Mouse (Mus musculus): ENCODE data around the gene Mmp1b. TPM values are rescaled to one million over a fixed set of nuclear protein-coding genes. Genes with fewer than 3 reads are reported as not detected.

The Mmp1b gene
- polyA plus RNA-seq (2012; ENCODE audit: low replicate concordance), result not detected in 2 replicates

DNA sequence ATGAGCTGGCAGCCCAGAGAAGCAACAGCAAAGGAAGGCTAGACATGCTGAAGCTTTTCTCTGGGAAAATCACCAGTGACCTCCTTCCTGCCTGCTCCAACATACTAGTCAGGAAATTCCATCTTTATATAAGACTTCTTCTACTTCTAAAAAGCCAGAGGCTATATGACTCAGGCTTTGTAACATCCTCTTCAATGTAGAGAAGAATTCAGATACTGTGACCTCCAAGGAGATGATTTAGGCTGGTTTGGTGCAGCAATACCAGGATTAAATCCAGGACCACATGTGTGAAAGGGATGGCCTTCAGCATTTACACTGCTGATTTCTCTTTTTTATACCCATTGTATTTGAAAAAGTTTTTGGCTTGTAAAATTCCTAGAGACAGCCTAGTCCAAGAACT, at the start of gene Mmp1b:
Gene Mmp1b, minus strand, starts transcription at position 101 of the 400 bp plus-strand sequence.

GRCm38 (mm10) chr9:7344107-7344506, 43.7 kb downstream of the Mmp1b start, which contains the start of gene Mmp12:
Gene Mmp12, plus strand, starts transcription at chr9:7344381.

Other genes with a start within 250 kb of the Mmp1b start
- 0.14 and 0.24 TPM in 2 replicates for gene Dync2h1, start 203.6 kb downstream of the Mmp1b start, polyA plus RNA-seq (2012; ENCODE audit: low replicate concordance)
- gene Dcun1d5, start 203.5 kb downstream of the Mmp1b start, polyA plus RNA-seq (2012; ENCODE audit: low replicate concordance), result 77.4 and 129 TPM in 2 replicates
- not detected in 2 replicates for gene Mmp13, start 115.5 kb downstream of the Mmp1b start, polyA plus RNA-seq (2012; ENCODE audit: low replicate concordance)
- not detected in 2 replicates for gene Mmp12, start 43.7 kb downstream of the Mmp1b start, polyA plus RNA-seq (2012; ENCODE audit: low replicate concordance)
- gene Mmp3, start 57.8 kb upstream of the Mmp1b start, polyA plus RNA-seq (2012; ENCODE audit: low replicate concordance), result 0.25 TPM in 1 of 2 replicates, not detected in the other
- 0.24 TPM in 1 of 2 replicates, not detected in the other for gene Mmp10, start 114.3 kb upstream of the Mmp1b start, polyA plus RNA-seq (2012; ENCODE audit: low replicate concordance)
- 0.11 TPM in 1 of 2 replicates, not detected in the other for gene Mmp8, start 170.4 kb upstream of the Mmp1b start, polyA plus RNA-seq (2012; ENCODE audit: low replicate concordance)
- gene Mmp27, start 183.3 kb upstream of the Mmp1b start, polyA plus RNA-seq (2012; ENCODE audit: low replicate concordance), result 0.13 TPM in 1 of 2 replicates, not detected in the other
- not detected in 2 replicates for gene Mmp20, start 240.2 kb upstream of the Mmp1b start, polyA plus RNA-seq (2012; ENCODE audit: low replicate concordance)

Measured in leukemia stem cell, adult 10-12 weeks (primary cell).